Comparison of ENCODE assay signal across 9 mouse cellular contexts in genomic region chr9:102784329-102785026, GRCm38 (mm10). TPM values are rescaled to one million over a fixed set of nuclear protein-coding genes. Genes with fewer than 3 reads are reported as not detected.
DNase-seq lines count a peak whose midpoint lies in the region; ATAC-seq and TF ChIP-seq lines count a peak whose summit lies in the region.
"Had no signal": no experiment of that assay in that cellular context is flagged by ENCODE, and none has a peak within 500 bp of the region (broad histone marks: within the 10 kb centered on the region; RNA-seq: fewer than 3 reads in every experiment).

No protein-coding gene starts in this region.

- H3K79me2 ChIP-seq in liver, adult 2 months (ENCODE audit: control insufficient read depth, insufficient read depth, low read length), result no peaks in the 10 kb centered on the region

- peak; percentile 48; the same call in 1 of the 2 replicates for ATAC-seq in embryonic facial prominence, embryonic 15.5 days (ENCODE audit: insufficient number of reproducible peaks, low FRiP score, low TSS enrichment, low read depth)
- peak; percentile 73 for ATAC-seq in kidney, embryonic 15.5 days (replicated peaks; ENCODE audit: low FRiP score)

- H3K9me3 ChIP-seq in embryonic facial prominence, embryonic 15.5 days (replicated peaks), result no peaks in the 10 kb centered on the region
- no peaks in the 10 kb centered on the region; the same call in 1 of the 2 replicates for H3K9me3 ChIP-seq in kidney, embryonic 15.5 days (replicated peaks)

- no peaks in the 10 kb centered on the region for H3K36me3 ChIP-seq in embryonic facial prominence, embryonic 15.5 days
- no peaks in the 10 kb centered on the region for H3K36me3 ChIP-seq in kidney, embryonic 15.5 days
- no peaks in the 10 kb centered on the region for H3K36me3 ChIP-seq in liver, adult 2 months (ENCODE audit: control insufficient read depth, insufficient read depth, low read length)
- no peaks in the 10 kb centered on the region for H3K36me3 ChIP-seq in splenic B cell, adult 2 months (ENCODE audit: control insufficient read depth, insufficient read depth, low read length, poor library complexity, severe bottlenecking)

- peak; percentile 87 for TF ChIP-seq CTCF in bone marrow macrophage, adult 2 months (IDR thresholded peaks at IDR 0.05; ENCODE audit: low read depth, low read length)
- TF ChIP-seq CTCF in liver, adult 2 months (IDR thresholded peaks at IDR 0.05; ENCODE audit: low read depth, low read length), result peak; percentile 92

- H3K4me2 ChIP-seq in embryonic facial prominence, embryonic 15.5 days (replicated peaks), result no peak overlapping the region
- H3K4me2 ChIP-seq in kidney, embryonic 15.5 days, result 0 out of 2 replicates have a peak overlapping the region, but pooled peaks have one; percentile 21

- H3K4me1 ChIP-seq in bone marrow macrophage, adult 2 months (ENCODE audit: control insufficient read depth, insufficient read depth, low read length), result no peaks in the 10 kb centered on the region
- peaks cover 23% of the 10 kb centered on the region for H3K4me1 ChIP-seq in embryonic facial prominence, embryonic 15.5 days
- H3K4me1 ChIP-seq in kidney, embryonic 15.5 days, result peaks cover 30% of the 10 kb centered on the region
- peaks cover 3% of the 10 kb centered on the region for H3K4me1 ChIP-seq in liver, adult 2 months (ENCODE audit: control insufficient read depth, insufficient read depth, low read length)

- no peak overlapping the region for H3K4me3 ChIP-seq in bone marrow macrophage, adult 2 months (ENCODE audit: insufficient read depth, low read length)
- no peak overlapping the region for H3K4me3 ChIP-seq in embryonic facial prominence, embryonic 15.5 days (replicated peaks)
- no peak overlapping the region for H3K4me3 ChIP-seq in kidney, embryonic 15.5 days (replicated peaks)
- H3K4me3 ChIP-seq in liver, adult 2 months (ENCODE audit: insufficient read depth, low read depth, low read length), result no peak overlapping the region
- H3K4me3 ChIP-seq: erythroblast, embryonic 14.5 days had no signal

- no peak overlapping the region for H3K27ac ChIP-seq in bone marrow macrophage, adult 2 months (ENCODE audit: insufficient read depth, low read depth, low read length)
- H3K27ac ChIP-seq in embryonic facial prominence, embryonic 15.5 days (replicated peaks), result no peak overlapping the region
- H3K27ac ChIP-seq in kidney, embryonic 15.5 days, result no peak overlapping the region
- no peak overlapping the region for H3K27ac ChIP-seq in liver, adult 2 months (replicated peaks; ENCODE audit: insufficient read depth, low read depth, low read length)

- WGBS in embryonic facial prominence, embryonic 15.5 days, result 11% methylated on average over 10 of the region's 10 CpGs
- 12% methylated on average over 10 of the region's 10 CpGs for WGBS in kidney, embryonic 15.5 days
- 13% methylated on average over 10 of the region's 10 CpGs for WGBS in liver, adult 2 months

- H3K9ac ChIP-seq in embryonic facial prominence, embryonic 15.5 days, result no peak overlapping the region
- H3K9ac ChIP-seq in kidney, embryonic 15.5 days, result no peak overlapping the region
- no peak overlapping the region for H3K9ac ChIP-seq in liver, adult 2 months (ENCODE audit: low read depth, low read length)

- no peak for TF ChIP-seq POLR2A in bone marrow macrophage, adult 2 months (IDR thresholded peaks at IDR 0.05; ENCODE audit: borderline replicate concordance, low read depth, low read length)
- no peak for TF ChIP-seq POLR2A in liver, adult 2 months (IDR thresholded peaks at IDR 0.05; ENCODE audit: extremely low read depth, insufficient read depth, low read length)

- no peaks in the 10 kb centered on the region for H3K27me3 ChIP-seq in embryonic facial prominence, embryonic 15.5 days
- no peaks in the 10 kb centered on the region for H3K27me3 ChIP-seq in kidney, embryonic 15.5 days
- no peaks in the 10 kb centered on the region for H3K27me3 ChIP-seq in liver, adult 2 months (ENCODE audit: control insufficient read depth, insufficient read depth, low read length)
- no peaks in the 10 kb centered on the region for H3K27me3 ChIP-seq in splenic B cell, adult 2 months (ENCODE audit: control insufficient read depth, insufficient read depth, low read length, poor library complexity, severe bottlenecking)

- peak; percentile 68 for DNase-seq in CD4-positive helper T cell, adult 2 months (ENCODE audit: low read depth, low spot score)
- peak; percentile 80 to 88 for DNase-seq in heart, adult 9 months (ENCODE audit: low spot score in 2 of 2)
- peak; percentile 66 for DNase-seq in liver, adult 2 months (ENCODE audit: extremely low read depth, low read depth, low spot score)
- DNase-seq in natural killer cell, adult 2 months (ENCODE audit: low spot score in 2 of 2), result peak; percentile 50 to 71
- peak; percentile 79 for DNase-seq in splenic B cell, adult 2 months (ENCODE audit: low read depth, low spot score)

RNA-seq across cellular contexts. Expression of gene Ryk, which starts 50.2 kb away (rescaled TPM):
- polyA plus RNA-seq in bone marrow macrophage, adult 2 months (2012; ENCODE audit: insufficient read depth, insufficient read length, missing spikeins), result 1.2 and 2.2 TPM in 2 replicates
- 24.8 and 33.1 TPM in 2 replicates for polyA plus RNA-seq in embryonic facial prominence, embryonic 15.5 days (2015; fragmentation: Nextera tagmentation; extraction: Ambion mirVana)
- polyA plus RNA-seq in kidney, embryonic 15.5 days (2015; fragmentation: Nextera tagmentation; extraction: Ambion mirVana), result 19.7 and 19.8 TPM in 2 replicates
- 26.6 and 27.9 TPM in 2 replicates for total RNA-seq in liver, adult 2 months (2014; rRNA removed)
- 16.6 and 17.2 TPM in 2 replicates for polyA plus RNA-seq in liver, adult 2 months (2012; rRNA removed)
